Mouse (Mus musculus) hindbrain, embryonic 13.5 days (tissue): ENCODE measurements around the gene Atl1. TPM values are rescaled to one million over a fixed set of nuclear protein-coding genes. Genes with fewer than 3 reads are reported as not detected.

Experiments
- ATAC-seq: fragments of 200-750 bp; cut with Nextera tagmentation; 2 replicates; pipeline ENCODE4 v1.8.0; 2017; ENCODE audit warnings: moderate TSS enrichment; ENCODE audit not compliant: low FRiP score
- H3K27ac ChIP-seq: fragments of 300-500 bp; sonication (generic); 2 replicates; pipeline ENCODE4 v1.5.1; 2015; ENCODE audit warnings: inconsistent platforms, mild to moderate bottlenecking, moderate library complexity
- H3K27me3 ChIP-seq: fragments of 300-500 bp; sonication (generic); 2 replicates; pipeline ENCODE4 v1.6.1; 2015; ENCODE audit warnings: mild to moderate bottlenecking, inconsistent platforms
- H3K36me3 ChIP-seq: fragments of 300-500 bp; sonication (generic); 2 replicates; pipeline ENCODE4 v1.6.1; 2015; ENCODE audit warnings: mild to moderate bottlenecking, inconsistent platforms
- H3K4me1 ChIP-seq: fragments of 300-500 bp; sonication (generic); replicated peaks from 2 replicates; pipeline ENCODE4 v1.6.1; 2015; ENCODE audit warnings: inconsistent platforms
- H3K4me2 ChIP-seq: fragments of 300-500 bp; sonication (generic); 2 replicates; pipeline ENCODE4 v1.6.1; 2015; ENCODE audit warnings: inconsistent platforms, mild to moderate bottlenecking, moderate library complexity
- H3K4me3 ChIP-seq: fragments of 300-500 bp; sonication (generic); 2 replicates; pipeline ENCODE4 v1.5.1; 2015; ENCODE audit warnings: mild to moderate bottlenecking, inconsistent platforms
- H3K9ac ChIP-seq: fragments of 300-500 bp; sonication (generic); 2 replicates; pipeline ENCODE4 v1.6.1; 2015; ENCODE audit warnings: mild to moderate bottlenecking, inconsistent platforms
- H3K9me3 ChIP-seq: fragments of 300-500 bp; sonication (generic); 2 replicates; pipeline ENCODE4 v1.6.1; 2016; ENCODE audit warnings: inconsistent platforms
- WGBS: fragments of 180-500 bp; shearing (Covaris S2); methylation state at CpG from one replicate; pipeline ENCODE4 v1.1.7; 2015; 5-methylcytosine and 5-hydroxymethylcytosine counted together
- polyA plus RNA-seq: library from polyadenylated mRNA; unstranded; fragments of >200 nt; fragmentation: Nextera tagmentation; extraction: Ambion mirVana; gene quantifications from 2 replicates; pipeline ENCODE4 v1.2.1, GENCODE M21; 2015

Atl1 gene
- polyA plus RNA-seq, 1 experiment from 2014 or later, result 126 TPM

- Histone ChIP-seq H3K36me3 (peaks cover 85% of the 10 kb centered on the region), H3K4me2 (no peak overlapping the region), H3K9ac (no peak overlapping the region), H3K4me3 (no peak overlapping the region), H3K4me1 (no peaks in the 10 kb centered on the region), H3K27me3 (no peaks in the 10 kb centered on the region), H3K27ac (no peak overlapping the region), H3K9me3 (no peaks in the 10 kb centered on the region)
- no peak for ATAC-seq
- 89% methylated on average over 3 of the region's 3 CpGs for WGBS
These were observed 73.2 kb downstream of the Atl1 start for GRCm38 (mm10) chr12:69965644-69966043.

- Histone ChIP-seq H3K36me3 (peaks cover 86% of the 10 kb centered on the region), H3K4me3 (no peak overlapping the region)
These were observed 73.7 kb downstream of the Atl1 start for GRCm38 (mm10) chr12:69966071-69966470.

GRCm38 (mm10) chr12:69967112-69967511 lies 74.7 kb downstream of the Atl1 start:
- Histone ChIP-seq H3K9me3 (no peaks in the 10 kb centered on the region), H3K4me2 (no peak overlapping the region), H3K4me1 (no peaks in the 10 kb centered on the region), H3K36me3 (peaks cover 82% of the 10 kb centered on the region), H3K27me3 (no peaks in the 10 kb centered on the region), H3K9ac (no peak overlapping the region), H3K27ac (no peak overlapping the region), H3K4me3 (no peak overlapping the region)
- no peak for ATAC-seq
- WGBS, result 90% methylated on average over 6 of the region's 6 CpGs

More at GRCm38 (mm10) chr12:69966071-69966470, 73.7 kb downstream of the Atl1 start:
- no peaks in the 10 kb centered on the region for H3K27me3 ChIP-seq
- no peaks in the 10 kb centered on the region for H3K9me3 ChIP-seq
- H3K4me1 ChIP-seq, result no peaks in the 10 kb centered on the region
- no peak overlapping the region for H3K9ac ChIP-seq
- 92% methylated on average over 5 of the region's 5 CpGs for WGBS
- no peak overlapping the region for H3K4me2 ChIP-seq
- no peak overlapping the region for H3K27ac ChIP-seq
- ATAC-seq, result no peak

- Histone ChIP-seq H3K27ac (no peak overlapping the region), H3K4me2 (no peak overlapping the region), H3K9ac (no peak overlapping the region), H3K9me3 (no peaks in the 10 kb centered on the region), H3K27me3 (no peaks in the 10 kb centered on the region), H3K4me1 (no peaks in the 10 kb centered on the region), H3K4me3 (no peak overlapping the region), H3K36me3 (peaks cover 76% of the 10 kb centered on the region)
- 73% methylated on average over 5 of the region's 5 CpGs for WGBS
- ATAC-seq, result no peak
These were observed 75.7 kb downstream of the Atl1 start for GRCm38 (mm10) chr12:69968154-69968553.

GRCm38 (mm10) chr12:69973666-69974065 lies 81.3 kb downstream of the Atl1 start:
- Histone ChIP-seq H3K9ac (no peak overlapping the region), H3K4me3 (no peak overlapping the region)
- ATAC-seq, result no peak

GRCm38 (mm10) chr12:69976688-69977087 lies 84.3 kb downstream of the Atl1 start:
- no peak for ATAC-seq
- peaks cover 15% of the 10 kb centered on the region for H3K4me1 ChIP-seq
- 93% methylated on average over 6 of the region's 6 CpGs for WGBS
- no peaks in the 10 kb centered on the region for H3K9me3 ChIP-seq
- H3K27me3 ChIP-seq, result no peaks in the 10 kb centered on the region
- peaks cover 10% of the 10 kb centered on the region for H3K36me3 ChIP-seq
- H3K4me3 ChIP-seq, result no peak overlapping the region
- no peak overlapping the region for H3K27ac ChIP-seq
- no peak overlapping the region for H3K9ac ChIP-seq
- no peak overlapping the region for H3K4me2 ChIP-seq

More at GRCm38 (mm10) chr12:69973666-69974065, 81.3 kb downstream of the Atl1 start:
- Histone ChIP-seq H3K9me3 (no peaks in the 10 kb centered on the region), H3K27ac (no peak overlapping the region), H3K27me3 (no peaks in the 10 kb centered on the region), H3K36me3 (peaks cover 34% of the 10 kb centered on the region), H3K4me2 (no peak overlapping the region), H3K4me1 (peaks cover 15% of the 10 kb centered on the region)

- H3K27ac ChIP-seq, result no peak overlapping the region
- whole genome bisulfite sequencing, result 62% methylated on average over 9 of the region's 9 CpGs
- no peaks in the 10 kb centered on the region for H3K27me3 ChIP-seq
- H3K4me1 ChIP-seq, result peaks cover 15% of the 10 kb centered on the region
- H3K4me2 ChIP-seq, result no peak overlapping the region
- H3K9me3 ChIP-seq, result no peaks in the 10 kb centered on the region
- H3K36me3 ChIP-seq, result peaks cover 13% of the 10 kb centered on the region
- H3K4me3 ChIP-seq, result no peak overlapping the region
- no peak for ATAC-seq
- no peak overlapping the region for H3K9ac ChIP-seq
These were observed 85.1 kb downstream of the Atl1 start for GRCm38 (mm10) chr12:69977376-69977998.

- WGBS, result 71% methylated on average over 5 of the region's 5 CpGs
- Histone ChIP-seq H3K27ac (no peak overlapping the region), H3K36me3 (peaks cover 26% of the 10 kb centered on the region), H3K9me3 (no peaks in the 10 kb centered on the region), H3K4me3 (no peak overlapping the region), H3K4me1 (peaks cover 24% of the 10 kb centered on the region), H3K4me2 (no peak overlapping the region), H3K27me3 (no peaks in the 10 kb centered on the region), H3K9ac (no peak overlapping the region)
- no peak for ATAC-seq
These were observed 90.5 kb downstream of the Atl1 start for GRCm38 (mm10) chr12:69982874-69983273.

GRCm38 (mm10) chr12:69985546-69985945 lies 93.1 kb downstream of the Atl1 start:
- WGBS, result 53% methylated on average over 4 of the region's 4 CpGs
- H3K36me3 ChIP-seq, result peaks cover 23% of the 10 kb centered on the region
- ATAC-seq, result no peak
- no peak overlapping the region for H3K27ac ChIP-seq
- peaks cover 21% of the 10 kb centered on the region for H3K4me1 ChIP-seq
- H3K9ac ChIP-seq, result peak overlapping the region; percentile 93; the same call in 1 of the 2 replicates
- peak overlapping the region; percentile 90 for H3K4me3 ChIP-seq
- H3K4me2 ChIP-seq, result peak overlapping the region; percentile 70
- no peaks in the 10 kb centered on the region for H3K27me3 ChIP-seq
- no peaks in the 10 kb centered on the region for H3K9me3 ChIP-seq

- peak overlapping the region; percentile 93 for H3K27ac ChIP-seq
- WGBS, result under 1% methylated on average over 35 of the region's 36 CpGs
- ATAC-seq, result peak; percentile 66
These were observed 93.9 kb downstream of the Atl1 start for GRCm38 (mm10) chr12:69986241-69986762.

GRCm38 (mm10) chr12:69986786-69987497 lies 94.5 kb downstream of the Atl1 start, which contains the start of gene Sav1:
Gene Sav1, minus strand, starts transcription at chr12:69987002.
- under 1% methylated on average over 80 of the region's 102 CpGs for WGBS
- peaks cover 18% of the 10 kb centered on the region for H3K36me3 ChIP-seq
- no peaks in the 10 kb centered on the region for H3K27me3 ChIP-seq
- peaks cover 21% of the 10 kb centered on the region for H3K4me1 ChIP-seq
- peak within 1 kb of the TSS; percentile 90 for H3K4me3 ChIP-seq
- H3K9ac ChIP-seq, result peak within 1 kb of the TSS; percentile 93
- H3K9me3 ChIP-seq, result no peaks in the 10 kb centered on the region
- peak within 1 kb of the TSS; percentile 70 for H3K4me2 ChIP-seq
- peak; percentile 95 for ATAC-seq
- peak within 1 kb of the TSS; percentile 93 for H3K27ac ChIP-seq

More at GRCm38 (mm10) chr12:69986241-69986762, 93.9 kb downstream of the Atl1 start:
- no peaks in the 10 kb centered on the region for H3K9me3 ChIP-seq
- no peaks in the 10 kb centered on the region for H3K27me3 ChIP-seq
- peaks cover 23% of the 10 kb centered on the region for H3K36me3 ChIP-seq
- H3K9ac ChIP-seq, result peak overlapping the region; percentile 93
- H3K4me3 ChIP-seq, result peak overlapping the region; percentile 90
- H3K4me1 ChIP-seq, result peaks cover 21% of the 10 kb centered on the region
- peak overlapping the region; percentile 70 for H3K4me2 ChIP-seq

GRCm38 (mm10) chr12:69995382-69995781 lies 103.0 kb downstream of the Atl1 start:
- no peaks in the 10 kb centered on the region for H3K36me3 ChIP-seq
- no peak overlapping the region for H3K27ac ChIP-seq
- no peak overlapping the region for H3K9ac ChIP-seq
- no peak for ATAC-seq
- WGBS, result 76% methylated on average over 3 of the region's 3 CpGs
- no peak overlapping the region for H3K4me3 ChIP-seq
- H3K9me3 ChIP-seq, result no peaks in the 10 kb centered on the region
- no peaks in the 10 kb centered on the region for H3K27me3 ChIP-seq
- H3K4me2 ChIP-seq, result no peak overlapping the region
- H3K4me1 ChIP-seq, result no peaks in the 10 kb centered on the region
